Comparison of ENCODE assay signal across 8 mouse cellular contexts in the genomic region with DNA sequence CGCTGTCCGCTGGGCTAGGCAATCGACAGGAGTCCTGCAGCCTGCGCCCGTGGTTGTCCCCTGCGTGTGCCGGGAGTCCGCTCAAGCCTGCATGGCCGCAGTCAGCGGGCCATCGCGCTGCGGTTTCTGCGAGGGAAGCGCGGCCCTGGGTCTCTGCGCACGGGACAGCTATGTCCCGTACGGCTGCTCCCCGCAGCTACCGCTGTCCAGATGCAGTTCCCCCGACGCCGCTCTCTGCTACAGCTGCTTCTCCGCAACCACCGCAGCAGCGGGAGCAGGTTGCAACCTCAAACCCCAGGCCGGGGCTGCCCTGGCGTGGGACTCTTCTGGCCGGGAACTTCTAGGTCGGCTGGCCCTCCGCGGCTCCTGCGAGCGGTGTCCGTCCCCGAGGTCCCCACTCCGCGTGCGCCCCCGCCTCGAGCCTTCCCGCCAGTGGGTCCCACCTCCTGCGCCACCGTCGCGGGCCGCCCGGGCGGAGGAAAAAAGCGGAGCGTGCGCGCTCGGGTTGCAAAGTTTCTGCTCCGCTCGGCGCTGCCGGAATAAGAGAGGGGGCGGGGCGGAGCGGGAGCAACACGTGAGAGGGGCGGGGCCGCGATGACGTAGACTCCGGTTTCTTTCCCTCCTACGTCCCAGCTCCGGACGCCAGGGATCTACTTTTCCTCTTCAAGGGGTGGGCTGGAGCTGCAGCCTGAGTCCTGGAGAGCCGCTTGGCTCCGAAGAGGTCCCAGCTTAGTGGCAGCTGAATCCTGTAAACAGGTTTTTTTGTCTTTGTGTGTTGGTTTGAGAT. TPM values are rescaled to one million over a fixed set of nuclear protein-coding genes. Genes with fewer than 3 reads are reported as not detected.
DNase-seq lines count a peak whose midpoint lies in the region; ATAC-seq and TF ChIP-seq lines count a peak whose summit lies in the region.

TSS of gene Cnksr3 (minus strand) at position 542 of the 787 bp plus-strand sequence.

- H3K9ac ChIP-seq in intestine, postnatal 0 days (ENCODE audit: low read depth, low read length), result peak within 1 kb of the TSS; percentile 91

- peak within 1 kb of the TSS; percentile 95 for H3K4me2 ChIP-seq in intestine, postnatal 0 days (replicated peaks; ENCODE audit: low read depth)

- intact Hi-C loops in left cerebral cortex, postnatal 36 days (cut with DNase I), result no loop called here

- H3K27ac ChIP-seq in embryonic facial prominence, embryonic 10.5 days (replicated peaks), result peak within 1 kb of the TSS; percentile 87
- H3K27ac ChIP-seq in intestine, postnatal 0 days (ENCODE audit: low read depth, low read length), result peak within 1 kb of the TSS; percentile 89
- peak within 1 kb of the TSS; percentile 92 for H3K27ac ChIP-seq in midbrain, embryonic 10.5 days (replicated peaks)

- peaks cover 43% of the 10 kb centered on the region for H3K4me1 ChIP-seq in embryonic facial prominence, embryonic 10.5 days
- peaks cover 12% of the 10 kb centered on the region for H3K4me1 ChIP-seq in intestine, postnatal 0 days (replicated peaks; ENCODE audit: control insufficient read depth, insufficient read depth, low read length)
- H3K4me1 ChIP-seq in midbrain, embryonic 10.5 days, result peaks cover 33% of the 10 kb centered on the region

- H3K9me3 ChIP-seq in embryonic facial prominence, embryonic 10.5 days, result no peaks in the 10 kb centered on the region
- no peaks in the 10 kb centered on the region for H3K9me3 ChIP-seq in intestine, postnatal 0 days (ENCODE audit: control insufficient read depth)
- no peaks in the 10 kb centered on the region for H3K9me3 ChIP-seq in midbrain, embryonic 10.5 days (replicated peaks)

- H3K36me3 ChIP-seq in embryonic facial prominence, embryonic 10.5 days (replicated peaks), result 0 out of 2 replicates have a peak, but pooled peaks cover 6% of the 10 kb centered on the region
- H3K36me3 ChIP-seq in intestine, postnatal 0 days (ENCODE audit: control insufficient read depth, insufficient read depth), result no peaks in the 10 kb centered on the region
- peaks cover 8% of the 10 kb centered on the region; the same call in 1 of the 2 replicates for H3K36me3 ChIP-seq in midbrain, embryonic 10.5 days

- ATAC-seq in granulocyte monocyte progenitor cell, adult 5-6 weeks (replicated peaks; ENCODE audit: poor library complexity, severe bottlenecking), result peak; percentile 69
- peak; percentile 89 for ATAC-seq in intestine, postnatal 0 days

- under 1% methylated on average over 74 of the region's 74 CpGs for WGBS in embryonic facial prominence, embryonic 10.5 days
- WGBS in intestine, postnatal 0 days, result under 1% methylated on average over 71 of the region's 74 CpGs
- WGBS in midbrain, embryonic 10.5 days, result under 1% methylated on average over 74 of the region's 74 CpGs

- peak within 1 kb of the TSS; percentile 73 for H3K4me3 ChIP-seq in embryonic facial prominence, embryonic 10.5 days
- peak within 1 kb of the TSS; percentile 86 for H3K4me3 ChIP-seq in intestine, postnatal 0 days (ENCODE audit: low read depth, low read length)
- H3K4me3 ChIP-seq in midbrain, embryonic 10.5 days, result peak within 1 kb of the TSS; percentile 88

- no peaks in the 10 kb centered on the region for H3K27me3 ChIP-seq in embryonic facial prominence, embryonic 10.5 days (replicated peaks; ENCODE audit: low read depth, poor library complexity, severe bottlenecking)
- no peaks in the 10 kb centered on the region for H3K27me3 ChIP-seq in intestine, postnatal 0 days (replicated peaks; ENCODE audit: control insufficient read depth, insufficient read depth, low read length)
- H3K27me3 ChIP-seq in midbrain, embryonic 10.5 days (ENCODE audit: low read depth, poor library complexity, severe bottlenecking), result no peaks in the 10 kb centered on the region

- no peak for TF ChIP-seq CTCF in intestine, postnatal 0 days (IDR thresholded peaks at IDR 0.05; ENCODE audit: low read depth)

- DNase-seq in adrenal gland, postnatal 14 days, result peak; percentile 98
- peak; percentile 96 for DNase-seq in embryonic facial prominence, embryonic 10.5 days (ENCODE audit: low spot score)
- peak; percentile 77 to 86 for DNase-seq in left cerebral cortex, postnatal 36 days (ENCODE audit: low spot score in 2 of 2)
- DNase-seq in midbrain, embryonic 10.5 days (ENCODE audit: low spot score), result peak; percentile 94
- peak; percentile 82 to 83 for DNase-seq in right cerebral cortex, postnatal 36 days (ENCODE audit: low spot score in 2 of 2)
- DNase-seq in urinary bladder, postnatal 4 days (ENCODE audit: low spot score in 2 of 2), result peak; percentile 94 to 98

RNA-seq across cellular contexts. Expression of gene Cnksr3, which starts in this region (rescaled TPM):
- total RNA-seq in adrenal gland, postnatal 14 days (2021), result 10.1 and 11.0 TPM in 2 replicates
- polyA plus RNA-seq in embryonic facial prominence, embryonic 10.5 days (2016; fragmentation: Nextera tagmentation; extraction: Ambion mirVana), result 8.8 and 10.8 TPM in 2 replicates
- 4.9 and 6.7 TPM in 2 replicates for total RNA-seq in granulocyte monocyte progenitor cell, adult 5-6 weeks (2014; fragmentation: Nextera tagmentation)
- total RNA-seq in granulocyte monocyte progenitor cell, adult 5-6 weeks (2017), result 3.2 and 3.7 TPM in 2 replicates
- polyA plus RNA-seq in intestine, postnatal 0 days (2015; fragmentation: Nextera tagmentation; extraction: Ambion mirVana), result 6.6 and 6.8 TPM in 2 replicates
- 1 to 10 TPM; 6.1 to 7.1 TPM for total RNA-seq in left cerebral cortex, postnatal 36 days (2021)
- polyA plus RNA-seq in midbrain, embryonic 10.5 days (2016; fragmentation: Nextera tagmentation; extraction: Ambion mirVana), result 8.7 and 9.1 TPM in 2 replicates

Comparison
In these comparisons a context has a peak if more than half of its experiments do, and no peak if none do; other contexts are left out.
1. Peak in every context shown above with its lines: DNase-seq, ATAC-seq, H3K4me3 ChIP-seq and H3K27ac ChIP-seq.